ENCODE assay signal across 22 mouse cellular contexts in genomic region chr11:85996686-85997085, GRCm38 (mm10).
DNase-seq lines count a peak whose midpoint lies in the region; TF ChIP-seq lines count a peak whose summit lies in the region.
"Had no signal": no experiment of that assay in that cellular context is flagged by ENCODE, and none has a peak within 500 bp of the region (broad histone marks: within the 10 kb centered on the region; RNA-seq: fewer than 3 reads in every experiment).

No protein-coding gene starts in this region.

- TF ChIP-seq CTCF in heart, adult 2 months (IDR thresholded peaks at IDR 0.05) = no peak

- no peaks in the 10 kb centered on the region for H3K36me3 ChIP-seq in heart, adult 2 months (ENCODE audit: control insufficient read depth, insufficient read depth, low read length)
- H3K36me3 ChIP-seq: embryonic facial prominence, embryonic 15.5 days; forebrain, embryonic 10.5 days; G1E; heart, embryonic 10.5 days; hindbrain, embryonic 12.5 days had no signal

- H3K27me3 ChIP-seq in heart, adult 2 months (ENCODE audit: control insufficient read depth, insufficient read depth, low read length) = no peaks in the 10 kb centered on the region
- H3K27me3 ChIP-seq: hindbrain, embryonic 12.5 days had no signal

- no peak overlapping the region for H3K4me3 ChIP-seq in heart, adult 2 months
- H3K4me3 ChIP-seq: erythroblast, embryonic 14.5 days; forebrain, embryonic 10.5 days; gastrocnemius, adult 2 months; heart, embryonic 10.5 days; hindbrain, embryonic 12.5 days had no signal

- intact Hi-C loops in heart, adult 2 months (cut with DNase I) = no loop called here

- H3K27ac ChIP-seq in heart, adult 2 months = no peak overlapping the region
- H3K27ac ChIP-seq: embryonic facial prominence, embryonic 15.5 days; forebrain, embryonic 10.5 days; gastrocnemius, adult 2 months; heart, embryonic 10.5 days; hindbrain, embryonic 12.5 days; hindbrain, postnatal 0 days had no signal

- WGBS in heart, adult 2 months = 52% methylated on average over 4 of the region's 4 CpGs

- TF ChIP-seq POLR2A in heart, adult 2 months (IDR thresholded peaks at IDR 0.05; ENCODE audit: insufficient read depth, low read depth, low read length) = no peak

- H3K9ac ChIP-seq in heart, adult 2 months (ENCODE audit: low read depth, low read length) = no peak overlapping the region
- H3K9ac ChIP-seq: embryonic facial prominence, embryonic 15.5 days; hindbrain, embryonic 12.5 days had no signal

- H3K79me2 ChIP-seq in heart, adult 2 months (replicated peaks; ENCODE audit: control insufficient read depth, insufficient read depth, low read length) = no peaks in the 10 kb centered on the region

- peaks cover 2% of the 10 kb centered on the region; the same call in 1 of the 2 replicates for H3K4me1 ChIP-seq in heart, adult 2 months (ENCODE audit: control insufficient read depth, insufficient read depth, low read length)

- DNase-seq in adrenal gland, adult (ENCODE audit: inconsistent age in 2 of 2, low spot score in 1 of 2) = peak; percentile 26 to 76
- no peak for DNase-seq in adrenal gland, postnatal 4 days (ENCODE audit: low spot score in 2 of 2)
- peak; percentile 62 for DNase-seq in heart, adult 11 months
- DNase-seq in heart, adult 2 months = no peak
- peak; percentile 47 for DNase-seq in kidney, postnatal 14 days
- DNase-seq in kidney, adult 11 months = no peak
- DNase-seq in cerebellum, adult 11 months = no peak
- DNase-seq: B cell, adult 2 months; cerebellum, adult 18-20 months; cerebellum, adult 9-11 months; cerebellum, postnatal 36 days; gastrocnemius, adult 2 months; gastrocnemius, postnatal 25 days; heart, postnatal 10 days; heart, postnatal 4 days had no signal

- TF ChIP-seq EP300 in heart, adult 2 months (IDR thresholded peaks at IDR 0.05; ENCODE audit: insufficient read depth, low read depth, low read length) = no peak

Comparison
In these comparisons a context has a peak if more than half of its experiments do, and no peak if none do; other contexts are left out.
1. DNase-seq: peak in adrenal gland, adult (2 of 2), heart, adult 11 months (single experiment) and kidney, postnatal 14 days (single experiment); none in adrenal gland, postnatal 4 days (0 of 2), heart, adult 2 months (0 of 2), kidney, adult 11 months (single experiment) and cerebellum, adult 11 months (single experiment).